Mouse (Mus musculus) CH12.LX (cell line): Measurements from ENCODE around the gene Atp6v0a4. TPM values are rescaled to one million over a fixed set of nuclear protein-coding genes. Genes with fewer than 3 reads are reported as not detected.

Experiments
- DNase-seq: peaks from one replicate; pipeline ENCODE4 v3.0.0-alpha.2; 2013; ENCODE audit errors: extremely low read depth
- H3K27ac ChIP-seq: 2 replicates; pipeline ENCODE4 v1.5.1; 2012; ENCODE audit warnings: low read depth, mild to moderate bottlenecking, control low read depth, moderate library complexity; ENCODE audit not compliant: insufficient read depth
- H3K27me3 ChIP-seq: replicated peaks from 2 replicates; pipeline ENCODE3; 2012; ENCODE audit warnings: inconsistent platforms
- H3K36me3 ChIP-seq, 2 experiments: replicated peaks in 1 of 2; 2 replicates each; pipeline versions ENCODE3 to v1.6.1; 2012; ENCODE audit warnings: inconsistent platforms in 1 of 2, low read length in 1 of 2, mild to moderate bottlenecking in 1 of 2, mixed read lengths in 1 of 2, moderate library complexity in 1 of 2; ENCODE audit not compliant: control insufficient read depth in 1 of 2, insufficient read depth in 1 of 2
- H3K4me1 ChIP-seq, 2 experiments: 2 replicates each; pipeline ENCODE4 v1.6.1; 2012; ENCODE audit warnings: inconsistent platforms in 1 of 2, moderate library complexity in 1 of 2; ENCODE audit not compliant: insufficient read depth in 2 of 2, control insufficient read depth in 1 of 2
- H3K4me2 ChIP-seq: 2 replicates; pipeline ENCODE4 v1.6.1; 2012; ENCODE audit warnings: low read depth, mild to moderate bottlenecking, control low read depth; ENCODE audit not compliant: poor library complexity, insufficient read depth, severe bottlenecking
- H3K4me3 ChIP-seq, 3 experiments: fragments of 150-350 bp in 1 of 3; sonication (generic) in 1 of 3; replicated peaks in 1 of 3; 2 replicates each; pipeline versions ENCODE3 to v1.5.1; 2011 to 2012; ENCODE audit warnings: low read depth in 2 of 3, low read length in 2 of 3, mild to moderate bottlenecking in 2 of 3, moderate library complexity in 2 of 3, control low read depth in 1 of 3, improper control_type of control experiment in 1 of 3, inconsistent platforms in 1 of 3, mixed read lengths in 1 of 3; ENCODE audit not compliant: poor library complexity in 1 of 3
- H3K79me2 ChIP-seq: replicated peaks from 2 replicates; pipeline ENCODE4 v1.6.1; 2012; ENCODE audit warnings: mild to moderate bottlenecking, moderate library complexity; ENCODE audit not compliant: control insufficient read depth, poor library complexity, insufficient read depth, severe bottlenecking; ENCODE audit errors: extremely low read depth
- H3K9ac ChIP-seq: 2 replicates; pipeline ENCODE4 v1.6.1; 2012; ENCODE audit warnings: low read depth, mild to moderate bottlenecking, control low read depth, moderate library complexity; ENCODE audit not compliant: insufficient read depth
- H3K9me3 ChIP-seq: replicated peaks from 2 replicates; pipeline ENCODE3; 2012; ENCODE audit warnings: low read length, inconsistent platforms, mixed read lengths
- BHLHE40 ChIP-seq: IDR thresholded peaks from 2 replicates; pipeline ENCODE4 v1.6.1; 2011; ENCODE audit warnings: mild to moderate bottlenecking, low read depth, low read length, improper control_type of control experiment
- CHD1 ChIP-seq: IDR thresholded peaks from 2 replicates; pipeline ENCODE4 v1.6.1; 2012; ENCODE audit warnings: low read depth, low read length, improper control_type of control experiment, inconsistent platforms
- CHD2 ChIP-seq: IDR thresholded peaks from 2 replicates; pipeline ENCODE4 v1.6.1; 2011; ENCODE audit warnings: low read length, improper control_type of control experiment
- CTCF ChIP-seq, 2 experiments: IDR thresholded peaks in 1 of 2; conservative IDR thresholded peaks in 1 of 2; 2 replicates each; pipeline ENCODE4 v1.5.1; 2011 to 2012; ENCODE audit warnings: low read depth in 2 of 2, low read length in 2 of 2, improper control_type of control experiment in 1 of 2, inconsistent platforms in 1 of 2, mild to moderate bottlenecking in 1 of 2, moderate library complexity in 1 of 2
- E2F4 ChIP-seq: IDR thresholded peaks from 2 replicates; pipeline ENCODE4 v1.6.1; 2011; ENCODE audit warnings: low read depth, low read length, improper control_type of control experiment; ENCODE audit not compliant: insufficient replicate concordance
- ELF1 ChIP-seq: IDR thresholded peaks from 2 replicates; pipeline ENCODE4 v1.6.1; 2014; ENCODE audit warnings: low read depth, mild to moderate bottlenecking, inconsistent platforms, low read length, improper control_type of control experiment
- EP300 ChIP-seq: IDR thresholded peaks from 2 replicates; pipeline ENCODE4 v1.6.1; 2011; ENCODE audit warnings: low read length, improper control_type of control experiment
- HCFC1 ChIP-seq: IDR thresholded peaks from 2 replicates; pipeline ENCODE4 v1.6.1; 2012; ENCODE audit warnings: low read depth, mild to moderate bottlenecking, inconsistent platforms, low read length, improper control_type of control experiment
- IRF4 ChIP-seq: IDR thresholded peaks from 2 replicates; pipeline ENCODE4 v1.6.1; 2014; ENCODE audit warnings: low read depth, mild to moderate bottlenecking, inconsistent platforms, low read length, improper control_type of control experiment
- JUND ChIP-seq: conservative IDR thresholded peaks from 2 replicates; pipeline ENCODE4 v1.6.1; 2011; ENCODE audit warnings: low read depth, low read length, improper control_type of control experiment
- MAFK ChIP-seq: IDR thresholded peaks from 2 replicates; pipeline ENCODE4 v1.6.1; 2011; ENCODE audit warnings: low read length, improper control_type of control experiment; ENCODE audit not compliant: insufficient replicate concordance
- MAZ ChIP-seq: IDR thresholded peaks from 2 replicates; pipeline ENCODE4 v1.6.1; 2012; ENCODE audit warnings: low read depth, mild to moderate bottlenecking, inconsistent platforms, low read length, improper control_type of control experiment, moderate library complexity
- NELFE ChIP-seq: IDR thresholded peaks from 2 replicates; pipeline ENCODE4 v1.6.1; 2011; ENCODE audit warnings: low read depth, low read length, improper control_type of control experiment
- POLR2A ChIP-seq: IDR thresholded peaks from 2 replicates; pipeline ENCODE4 v1.6.1; 2011; ENCODE audit warnings: low read depth, mild to moderate bottlenecking, improper control_type of control experiment, low read length
- RAD21 ChIP-seq: IDR thresholded peaks from 2 replicates; pipeline ENCODE4 v1.6.1; 2011; ENCODE audit warnings: low read depth, mild to moderate bottlenecking, low read length, improper control_type of control experiment, moderate library complexity
- SIN3A ChIP-seq: IDR thresholded peaks from 2 replicates; pipeline ENCODE4 v1.6.1; 2012; ENCODE audit warnings: low read length, improper control_type of control experiment, inconsistent platforms
- TCF12 ChIP-seq: IDR thresholded peaks from 2 replicates; pipeline ENCODE4 v1.6.1; 2014; ENCODE audit warnings: low read depth, mild to moderate bottlenecking, inconsistent platforms, low read length, improper control_type of control experiment
- UBTF ChIP-seq: IDR thresholded peaks from 2 replicates; pipeline ENCODE4 v1.6.1; 2012; ENCODE audit warnings: low read depth, mild to moderate bottlenecking, inconsistent platforms, low read length, improper control_type of control experiment, moderate library complexity
- USF1 ChIP-seq: IDR thresholded peaks from 2 replicates; pipeline ENCODE4 v1.6.1; 2014; ENCODE audit warnings: low read depth, mild to moderate bottlenecking, inconsistent platforms, low read length, improper control_type of control experiment
- dilution Hi-C: fragments of 300-500 bp; cut with MboI; formaldehyde crosslinking; loops from 2 replicates; pipeline ENCODE4 v1.14.3; 2020; ENCODE audit warnings: low sequenced_read_pairs; ENCODE audit not compliant: extremely low pct_unique_long_range_greater_than_20kb, extremely low pct_ligation_motif_present
- in situ Hi-C: fragments of 300-500 bp; cut with MboI; formaldehyde crosslinking; loops from 3 replicates; pipeline ENCODE4 v1.14.3; 2019; ENCODE audit warnings: low sequenced_read_pairs, low pct_ligation_motif_present, low pct_unique_long_range_greater_than_20kb, mixed read lengths
- polyA plus RNA-seq: library from polyadenylated mRNA; unstranded; fragments of >175 nt; gene quantifications from 2 replicates; pipeline ENCODE4 v1.2.1, GENCODE M21; 2012; ENCODE audit warnings: low read depth; ENCODE audit not compliant: insufficient read length
- total RNA-seq, 2 experiments: library from RNA; depleted of rRNA; stranded (reverse); fragments of 300-350 nt in 1 of 2; fragments of >200 nt in 1 of 2; gene quantifications; 2 replicates each; pipeline ENCODE4 v1.2.3; 2012 to 2014

The Atp6v0a4 gene
- total and polyA plus RNA-seq, 3 experiments: not detected

GRCm38 (mm10) chr6:38129883-38130282 is 5.5 kb upstream of the Atp6v0a4 start:
- in situ Hi-C loops (no loop called here), dilution Hi-C loops (no loop called here)
- TF ChIP-seq BHLHE40 (no peak), CTCF (conservative IDR thresholded peaks at IDR 0.05 in 1 of 2, IDR thresholded peaks at IDR 0.05 in 1 of 2; ENCODE audit: low read depth in 2 of 2, low read length in 2 of 2) (peak; percentile 15 to 26; a peak in 2 of 4 replicates)
- H3K27ac ChIP-seq: no peak overlapping the region
- H3K9ac ChIP-seq: no peak overlapping the region
- no peaks in the 10 kb centered on the region for H3K27me3 ChIP-seq
- peaks cover 0 to 23% of the 10 kb centered on the region in 2 experiments for H3K36me3 ChIP-seq
- H3K9me3 ChIP-seq: no peaks in the 10 kb centered on the region
- no peak overlapping the region for H3K4me2 ChIP-seq
- H3K4me3 ChIP-seq: no peak overlapping the region
- H3K79me2 ChIP-seq: no peaks in the 10 kb centered on the region
- H3K4me1 ChIP-seq: peaks cover 0 to 9% of the 10 kb centered on the region in 2 experiments; a peak in 2 of 4 replicates
- no peak for DNase-seq

GRCm38 (mm10) chr6:38128115-38128514 is 3.7 kb upstream of the Atp6v0a4 start:
- Histone ChIP-seq H3K9ac (no peak overlapping the region), H3K36me3 (peaks cover 0 to 20% of the 10 kb centered on the region in 2 experiments), H3K27me3 (no peaks in the 10 kb centered on the region), H3K27ac (no peak overlapping the region), H3K4me3 (no peak overlapping the region), H3K9me3 (no peaks in the 10 kb centered on the region), H3K4me2 (no peak overlapping the region), H3K79me2 (no peaks in the 10 kb centered on the region), H3K4me1 (peaks cover 0 to 9% of the 10 kb centered on the region in 2 experiments; a peak in 2 of 4 replicates)
- no peak for TF ChIP-seq USF1
- TF ChIP-seq JUND: no peak
- no peak for TF ChIP-seq EP300
- TF ChIP-seq E2F4: no peak
- TF ChIP-seq ELF1: no peak
- TF ChIP-seq UBTF: no peak
- no peak for TF ChIP-seq POLR2A
- no peak for TF ChIP-seq MAZ
- no peak for TF ChIP-seq MAFK
- TF ChIP-seq RAD21: no peak
- TF ChIP-seq TCF12: no peak
- TF ChIP-seq SIN3A: no peak
- no peak for TF ChIP-seq IRF4
- no peak for TF ChIP-seq HCFC1
- no peak for TF ChIP-seq NELFE
- TF ChIP-seq CHD1: no peak
- no peak for TF ChIP-seq CHD2
- dilution Hi-C loops: no loop called here
- in situ Hi-C loops: no loop called here
- DNase-seq: no peak
